Mouse (Mus musculus) embryonic fibroblast, embryonic 13.5 days (primary cell): ENCODE measurements around the gene Kcnk10. TPM values are rescaled to one million over a fixed set of nuclear protein-coding genes. Genes with fewer than 3 reads are reported as not detected.
A peak's percentile ranks its signal among the peaks of the same experiment; 100 is the strongest.

Experiments used
- H3K27ac ChIP-seq: 2 replicates; pipeline ENCODE4 v1.5.1; 2012; ENCODE audit warnings: low read length, control low read depth, inconsistent platforms; ENCODE audit not compliant: insufficient read depth
- H3K4me1 ChIP-seq: 2 replicates; pipeline ENCODE4 v1.6.1; 2011; ENCODE audit warnings: low read length; ENCODE audit not compliant: control insufficient read depth, insufficient read depth
- H3K4me3 ChIP-seq: 2 replicates; pipeline ENCODE4 v1.5.1; 2011; ENCODE audit warnings: mild to moderate bottlenecking, control low read depth, low read length; ENCODE audit not compliant: insufficient read depth
- CTCF ChIP-seq: IDR thresholded peaks from 2 replicates; pipeline ENCODE4 v1.5.1; 2011; ENCODE audit warnings: mild to moderate bottlenecking, control low read depth, low read length, moderate library complexity, borderline replicate concordance; ENCODE audit not compliant: insufficient read depth
- POLR2A ChIP-seq: IDR thresholded peaks from 2 replicates; pipeline ENCODE4 v1.6.1; 2011; ENCODE audit warnings: low read depth, mild to moderate bottlenecking, control low read depth, low read length, moderate library complexity
- polyA plus RNA-seq: library from polyadenylated mRNA; stranded (reverse); fragments of >200 nt; gene quantifications from 2 replicates; pipeline ENCODE4 v1.2.4, GENCODE M21; 2011; ENCODE audit warnings: low read depth; ENCODE audit not compliant: missing spikeins, insufficient read length

Gene Kcnk10
- polyA plus RNA-seq, 1 experiment: 0.18 TPM

DNA sequence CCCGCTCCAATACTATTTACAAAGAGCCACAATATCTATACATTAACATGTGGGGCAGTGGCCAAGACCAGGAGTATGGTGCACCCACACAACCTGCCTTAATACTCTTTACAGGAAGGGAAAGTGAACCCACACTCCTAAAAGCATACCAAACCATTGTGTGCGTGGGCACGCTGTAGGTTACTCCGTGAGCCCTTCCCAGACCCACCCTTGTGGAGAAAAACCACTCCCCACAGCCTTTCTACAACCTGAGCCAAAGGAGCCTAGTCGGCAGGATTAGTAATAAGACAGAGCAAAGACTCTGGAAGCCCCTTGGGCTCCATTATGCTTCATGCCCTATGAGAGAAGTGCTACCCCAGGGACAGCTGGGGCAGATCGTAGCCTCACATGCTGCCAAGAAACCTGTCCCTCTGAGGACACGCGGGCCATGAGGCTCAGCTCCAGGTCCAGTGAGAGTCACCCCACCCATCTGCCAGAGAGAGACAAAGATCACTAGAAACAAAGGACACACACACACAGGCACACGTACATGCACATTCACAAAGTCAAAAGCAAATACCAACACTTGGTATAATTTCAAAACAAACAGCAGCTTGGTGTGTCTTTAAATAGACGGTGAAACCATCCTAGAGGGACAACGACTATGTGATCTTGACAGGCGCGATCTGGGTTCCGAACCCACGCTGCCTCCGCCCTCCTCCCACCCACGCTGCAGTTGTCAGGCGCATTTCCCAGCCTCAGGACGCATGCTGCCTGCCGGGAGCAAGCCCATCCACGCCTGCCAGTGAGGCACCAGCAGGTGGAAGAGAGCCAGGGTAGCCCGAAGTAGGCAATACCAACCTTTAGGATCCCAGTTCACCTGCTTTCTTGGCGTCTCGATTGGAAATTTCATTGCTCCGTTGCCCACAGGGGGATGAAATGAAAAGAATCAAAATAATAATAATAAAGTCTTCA lies 4.5 kb downstream of the Kcnk10 start:
- Histone ChIP-seq H3K4me1 (no peaks in the 10 kb centered on the region), H3K4me3 (peak overlapping the region; percentile 47), H3K27ac (no peak overlapping the region)
- TF ChIP-seq CTCF (no peak), POLR2A (no peak)

GRCm38 (mm10) chr12:98571896-98572680 lies 6.0 kb downstream of the Kcnk10 start:
- H3K27ac ChIP-seq: no peak overlapping the region
- TF ChIP-seq CTCF (no peak), POLR2A (no peak)
- H3K4me3 ChIP-seq: no peak overlapping the region
- no peaks in the 10 kb centered on the region for H3K4me1 ChIP-seq

GRCm38 (mm10) chr12:98569380-98569779 lies 8.7 kb downstream of the Kcnk10 start:
- no peak overlapping the region for H3K4me3 ChIP-seq
- TF ChIP-seq POLR2A (no peak), CTCF (no peak)

GRCm38 (mm10) chr12:98567877-98568276 lies 10.2 kb downstream of the Kcnk10 start:
- no peak overlapping the region for H3K4me3 ChIP-seq
- no peak for TF ChIP-seq CTCF
- no peak for TF ChIP-seq POLR2A
- no peak overlapping the region for H3K27ac ChIP-seq
- no peaks in the 10 kb centered on the region for H3K4me1 ChIP-seq

More at GRCm38 (mm10) chr12:98569380-98569779, 8.7 kb downstream of the Kcnk10 start:
- no peak overlapping the region for H3K27ac ChIP-seq
- no peaks in the 10 kb centered on the region for H3K4me1 ChIP-seq

DNA sequence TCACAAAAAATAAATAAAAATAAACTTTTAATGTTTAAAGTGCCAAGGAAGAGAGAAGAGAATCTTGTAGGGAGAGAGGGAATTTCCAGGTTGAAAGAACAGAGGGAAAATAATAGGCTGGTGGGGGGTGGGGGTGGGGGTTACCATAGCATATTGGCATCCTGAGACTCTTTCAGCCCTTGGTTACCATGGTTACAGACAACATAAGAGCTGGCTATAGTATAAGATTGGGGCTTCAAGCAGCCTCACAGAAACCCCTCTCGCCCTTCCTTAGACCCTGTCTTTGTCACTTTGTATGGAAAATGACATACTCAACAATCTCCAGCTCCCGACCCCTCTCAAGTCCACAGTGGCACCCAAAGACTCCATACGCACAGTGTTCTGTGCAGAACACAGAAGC lies 13.7 kb downstream of the Kcnk10 start:
- Histone ChIP-seq H3K4me1 (no peaks in the 10 kb centered on the region), H3K4me3 (no peak overlapping the region), H3K27ac (no peak overlapping the region)
- TF ChIP-seq CTCF (no peak), POLR2A (no peak)

DNA sequence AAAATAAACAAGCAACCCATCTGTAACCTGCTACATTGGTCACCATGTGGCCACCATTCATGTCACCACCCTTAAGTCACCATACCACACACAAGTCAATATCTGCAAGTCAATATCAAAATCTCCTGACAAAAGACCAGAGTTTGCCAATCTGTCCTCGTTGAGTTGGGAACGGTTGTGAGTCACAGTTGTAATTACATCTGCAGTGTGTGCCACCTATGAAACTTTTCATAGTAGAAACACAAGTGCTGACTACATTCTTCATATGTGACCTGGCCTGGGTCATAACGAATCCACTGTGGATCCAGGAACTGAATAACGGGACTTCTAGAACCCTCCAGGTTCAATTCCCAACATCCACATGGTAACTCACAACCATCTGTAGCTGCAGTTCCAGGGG lies 14.8 kb downstream of the Kcnk10 start:
- Histone ChIP-seq H3K27ac (no peak overlapping the region), H3K4me1 (no peaks in the 10 kb centered on the region), H3K4me3 (no peak overlapping the region)
- no peak for TF ChIP-seq CTCF
- no peak for TF ChIP-seq POLR2A

DNA sequence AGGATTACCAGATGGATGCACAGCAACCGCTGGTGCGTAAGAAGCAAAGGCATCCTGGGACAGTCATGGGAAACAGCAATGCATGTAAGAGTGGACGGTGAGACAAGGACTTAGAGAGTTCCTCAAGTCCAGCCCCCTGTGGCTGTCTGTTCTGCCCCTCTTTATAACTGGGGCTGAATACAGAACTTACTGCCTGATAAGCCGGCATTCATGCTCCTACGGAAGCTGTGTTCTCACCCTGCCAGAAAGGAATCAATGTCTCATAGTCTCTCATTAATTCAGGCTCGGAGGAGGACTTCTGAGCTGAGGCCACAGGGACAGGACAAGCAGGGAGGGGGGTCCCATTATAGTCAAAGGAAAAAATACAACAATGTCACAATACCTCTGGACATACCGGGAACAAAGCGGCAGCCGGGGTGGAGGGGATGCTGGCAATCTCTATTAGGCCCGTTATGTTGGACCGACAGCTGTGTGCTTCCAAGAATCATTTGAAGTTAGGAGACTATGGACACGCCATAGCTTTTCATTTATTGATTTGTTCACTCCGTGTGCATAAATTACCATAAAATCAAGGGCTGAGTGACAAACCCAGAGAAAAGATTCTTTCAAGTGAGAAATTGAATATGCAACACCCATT lies 15.7 kb downstream of the Kcnk10 start:
- no peak for TF ChIP-seq CTCF
- TF ChIP-seq POLR2A: no peak
- Histone ChIP-seq H3K27ac (no peak overlapping the region), H3K4me1 (no peaks in the 10 kb centered on the region), H3K4me3 (no peak overlapping the region)

DNA sequence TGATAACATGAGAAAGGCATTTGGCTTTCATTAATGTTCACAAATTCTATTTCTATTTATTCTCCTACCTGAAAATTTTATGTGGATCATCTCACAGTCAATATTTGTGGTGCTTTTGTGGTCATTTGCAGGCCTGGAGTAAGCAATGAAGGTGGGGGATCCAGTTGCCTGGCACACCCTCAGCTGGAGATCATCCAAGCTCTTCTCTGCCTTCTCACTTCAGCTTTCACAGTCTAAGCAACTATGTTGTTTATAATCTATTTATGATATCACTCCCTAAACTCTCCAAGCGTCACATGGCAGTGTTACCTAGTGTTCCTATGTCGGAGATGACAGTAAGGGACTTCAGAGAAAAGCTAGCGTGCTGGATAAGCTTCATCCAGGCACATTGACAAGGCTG lies 18.1 kb downstream of the Kcnk10 start:
- H3K4me3 ChIP-seq: no peak overlapping the region
- no peaks in the 10 kb centered on the region for H3K4me1 ChIP-seq
- no peak overlapping the region for H3K27ac ChIP-seq
- no peak for TF ChIP-seq POLR2A

DNA sequence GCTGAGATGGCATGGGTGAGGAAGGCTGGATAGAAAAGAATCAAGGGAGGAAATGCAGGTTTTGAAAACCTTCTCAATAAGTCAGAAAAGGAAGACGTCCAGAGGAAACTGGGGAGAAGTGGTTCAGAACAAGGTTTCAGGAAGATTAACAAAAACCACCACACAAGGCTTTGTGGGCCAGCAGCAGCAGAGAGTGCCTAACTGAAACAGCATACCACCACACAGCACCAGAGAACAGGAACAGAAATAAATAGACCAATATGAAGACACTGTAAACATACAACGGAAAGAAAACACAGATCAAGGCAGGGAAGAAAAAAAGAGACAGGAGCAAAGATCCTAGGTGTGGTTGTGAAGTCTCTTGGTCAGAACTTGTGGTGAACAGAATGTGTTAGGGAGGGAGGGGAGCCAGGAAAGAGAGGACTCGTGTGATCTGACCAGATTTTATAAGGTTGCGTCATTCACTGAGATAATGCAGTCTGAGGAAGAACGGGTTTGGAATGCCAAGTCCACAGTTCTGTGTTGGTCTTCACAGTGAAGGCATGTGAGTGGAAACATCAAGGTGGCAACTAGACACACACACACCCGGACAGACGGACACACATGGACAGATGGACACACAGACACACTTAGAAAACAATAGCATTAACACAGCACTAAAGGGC lies 21.0 kb downstream of the Kcnk10 start:
- H3K27ac ChIP-seq: no peak overlapping the region
- H3K4me1 ChIP-seq: no peaks in the 10 kb centered on the region
- TF ChIP-seq CTCF (no peak), POLR2A (no peak)
- H3K4me3 ChIP-seq: no peak overlapping the region
